Mouse (Mus musculus): ENCODE results near the gene Exph5. TPM values are rescaled to one million over a fixed set of nuclear protein-coding genes. Genes with fewer than 3 reads are reported as not detected.

Gene Exph5
- 3.1 TPM for polyA plus RNA-seq (2014; fragmentation: Illumina TruSeq; extraction: RNeasy Lipid Tissue Mini Kit (QIAGEN cat#74804); ENCODE audit: low read depth, low replicate concordance)

DNA sequence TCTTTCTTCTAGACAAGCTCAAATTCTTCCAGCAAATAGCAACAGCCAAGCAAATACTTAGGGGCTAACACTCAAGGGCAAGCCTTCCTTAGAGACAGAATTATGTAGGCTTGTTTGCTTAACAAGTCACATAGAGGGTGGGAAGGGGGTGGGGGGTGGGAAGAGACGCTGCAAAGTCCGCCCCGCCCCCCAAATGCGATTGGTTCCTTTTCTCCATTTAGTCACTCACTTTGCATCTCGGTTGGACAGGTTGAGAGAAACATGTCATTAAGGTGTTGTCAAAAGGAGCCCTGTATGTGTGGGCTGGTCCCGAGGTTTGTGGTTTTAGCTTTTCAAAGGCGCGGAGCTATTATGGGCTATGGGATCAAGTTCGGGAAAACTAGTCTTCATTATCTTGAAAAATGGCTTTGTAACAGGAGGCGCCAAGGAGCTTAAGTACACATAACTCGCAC is at the start of gene Exph5:
Gene Exph5, plus strand, starts transcription at position 402 of the 452 bp plus-strand sequence.

DNA sequence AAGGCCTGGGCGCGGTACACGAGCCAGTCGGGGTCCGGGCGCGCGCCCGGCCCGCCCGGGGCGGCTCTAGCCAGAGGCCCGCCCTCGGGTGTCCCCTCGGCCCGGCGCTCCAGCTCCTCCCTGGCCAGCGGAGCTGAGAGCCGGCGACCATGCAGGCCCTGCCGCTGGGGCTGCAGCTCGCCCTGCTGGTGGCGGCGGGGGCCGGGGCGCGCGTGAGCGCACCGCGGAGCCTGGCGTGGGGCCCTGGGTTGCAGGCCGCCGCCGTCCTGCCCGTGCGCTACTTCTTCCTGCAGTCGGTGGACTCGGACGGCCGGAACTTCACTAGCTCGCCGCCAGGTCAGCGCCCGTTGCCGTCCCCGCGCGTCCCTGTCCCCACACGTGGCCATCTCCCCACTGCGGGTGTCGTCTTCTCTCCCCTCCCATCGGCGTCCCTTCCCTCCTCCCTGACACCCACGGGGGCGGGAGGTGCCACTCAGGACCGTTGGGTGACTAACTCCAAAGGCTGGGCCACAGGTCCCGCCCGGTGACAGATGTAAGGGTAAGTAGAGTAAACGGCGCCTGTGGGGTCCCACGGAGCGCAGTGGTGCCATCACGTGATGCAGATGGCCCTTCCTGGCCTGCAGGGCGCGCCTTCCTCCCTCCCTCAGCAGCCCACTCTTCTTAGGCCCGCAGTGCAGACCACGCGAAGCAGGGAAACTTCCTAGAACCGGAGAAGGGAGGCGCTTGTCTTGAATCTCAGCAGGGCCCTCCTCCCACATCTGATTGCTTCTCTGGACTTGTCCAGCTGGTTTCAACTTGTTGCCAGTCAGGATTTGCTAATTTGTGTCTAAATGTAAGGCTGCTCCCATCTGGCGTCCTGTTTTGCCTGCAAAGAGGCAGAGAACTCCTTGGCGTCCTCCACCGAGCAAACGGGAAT is 82.7 kb downstream of the Exph5 start, which contains the start of gene Kdelc2:
Gene Kdelc2, plus strand, starts transcription at position 75 of the 916 bp plus-strand sequence.

DNA sequence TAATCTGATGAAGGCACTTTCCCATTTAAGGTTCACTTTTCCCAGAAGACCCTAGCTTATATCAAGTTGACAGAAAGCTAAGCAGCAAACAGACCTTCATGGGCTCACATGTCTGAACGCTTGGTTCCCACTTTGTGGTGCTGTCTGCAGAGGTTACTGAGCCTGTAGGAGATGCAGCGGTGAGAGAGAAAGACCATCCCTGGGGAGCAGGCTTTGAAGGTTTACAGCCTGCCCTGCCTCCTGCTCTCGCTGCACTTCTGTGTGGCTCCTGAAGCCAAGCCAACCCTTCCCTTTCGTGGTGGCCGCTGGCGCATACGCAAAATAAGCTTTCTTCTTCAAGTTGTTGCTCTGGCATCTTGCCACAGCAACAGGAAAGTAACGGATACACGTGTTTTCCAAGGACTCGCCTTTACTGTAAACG is 100.8 kb downstream of the Exph5 start, which contains the start of gene 4930550C14Rik:
Gene 4930550C14Rik, plus strand, starts transcription at position 35 of the 421 bp plus-strand sequence.

Other genes with a start within 250 kb of the Exph5 start
- gene Ddx10, start 53.6 kb upstream of the Exph5 start, polyA plus RNA-seq (2014; fragmentation: Illumina TruSeq; extraction: RNeasy Lipid Tissue Mini Kit (QIAGEN cat#74804); ENCODE audit: low read depth, low replicate concordance) = 73.4 TPM
- gene Kdelc2, start 82.4 kb downstream of the Exph5 start, polyA plus RNA-seq (2014; fragmentation: Illumina TruSeq; extraction: RNeasy Lipid Tissue Mini Kit (QIAGEN cat#74804); ENCODE audit: low read depth, low replicate concordance) = 8.6 TPM
- 201 TPM for gene 4930550C14Rik, start 100.7 kb downstream of the Exph5 start, polyA plus RNA-seq (2014; fragmentation: Illumina TruSeq; extraction: RNeasy Lipid Tissue Mini Kit (QIAGEN cat#74804); ENCODE audit: low read depth, low replicate concordance)
- gene Atm, start 235.1 kb downstream of the Exph5 start, polyA plus RNA-seq (2014; fragmentation: Illumina TruSeq; extraction: RNeasy Lipid Tissue Mini Kit (QIAGEN cat#74804); ENCODE audit: low read depth, low replicate concordance) = 15.8 TPM
- gene Npat, start 235.4 kb downstream of the Exph5 start, polyA plus RNA-seq (2014; fragmentation: Illumina TruSeq; extraction: RNeasy Lipid Tissue Mini Kit (QIAGEN cat#74804); ENCODE audit: low read depth, low replicate concordance) = 32.5 TPM

All from testis, adult 10 weeks (tissue).